Mouse (Mus musculus) lung, embryonic 15.5 days (tissue): ENCODE results near the gene Usp19. TPM values are rescaled to one million over a fixed set of nuclear protein-coding genes. Genes with fewer than 3 reads are reported as not detected.

Experiments used
- ATAC-seq: fragments of 200-750 bp; cut with Nextera tagmentation; 2 replicates; pipeline ENCODE4 v1.8.0; 2017; ENCODE audit warnings: moderate number of reproducible peaks, borderline replicate concordance; ENCODE audit not compliant: low FRiP score, low TSS enrichment; ENCODE audit errors: extremely low read depth
- H3K27ac ChIP-seq: fragments of 300-500 bp; sonication (generic); 2 replicates; pipeline ENCODE4 v1.5.1; 2015; ENCODE audit warnings: moderate library complexity, mild to moderate bottlenecking, inconsistent platforms
- H3K27me3 ChIP-seq: fragments of 300-500 bp; sonication (generic); 2 replicates; pipeline ENCODE4 v1.6.1; 2015; ENCODE audit warnings: inconsistent platforms
- H3K36me3 ChIP-seq: fragments of 300-500 bp; sonication (generic); 2 replicates; pipeline ENCODE4 v1.6.1; 2015; ENCODE audit warnings: inconsistent platforms
- H3K4me1 ChIP-seq: fragments of 300-500 bp; sonication (generic); 2 replicates; pipeline ENCODE4 v1.6.1; 2015; ENCODE audit warnings: inconsistent platforms
- H3K4me2 ChIP-seq: fragments of 300-500 bp; sonication (generic); 2 replicates; pipeline ENCODE4 v1.6.1; 2015; ENCODE audit warnings: inconsistent platforms, mild to moderate bottlenecking, moderate library complexity
- H3K4me3 ChIP-seq: fragments of 300-500 bp; sonication (generic); 2 replicates; pipeline ENCODE4 v1.5.1; 2015; ENCODE audit warnings: mild to moderate bottlenecking, inconsistent platforms
- H3K9ac ChIP-seq: fragments of 300-500 bp; sonication (generic); 2 replicates; pipeline ENCODE4 v1.6.1; 2015; ENCODE audit warnings: inconsistent platforms
- H3K9me3 ChIP-seq: fragments of 300-500 bp; sonication (generic); 2 replicates; pipeline ENCODE4 v1.6.1; 2016; ENCODE audit warnings: inconsistent platforms
- WGBS: fragments of 180-500 bp; shearing (Covaris S2); methylation state at CpG from one replicate; pipeline ENCODE4 v1.1.7; 2015; 5-methylcytosine and 5-hydroxymethylcytosine counted together
- polyA plus RNA-seq: library from polyadenylated mRNA; unstranded; fragments of >200 nt; fragmentation: Nextera tagmentation; extraction: Ambion mirVana; gene quantifications from 2 replicates; pipeline ENCODE4 v1.2.1, GENCODE M21; 2015

Usp19 gene
- polyA plus RNA-seq, 1 experiment from 2014 or later, result 68.5 TPM

GRCm38 (mm10) chr9:108508776-108509175 is 18.4 kb downstream of the Usp19 start:
- Histone ChIP-seq H3K4me1 (peaks cover 19% of the 10 kb centered on the region), H3K9ac (peak overlapping the region; percentile 87; the same call in 1 of the 2 replicates), H3K36me3 (peaks cover 46% of the 10 kb centered on the region), H3K4me2 (peak overlapping the region; percentile 75), H3K9me3 (no peaks in the 10 kb centered on the region), H3K4me3 (peak overlapping the region; percentile 78), H3K27me3 (no peaks in the 10 kb centered on the region), H3K27ac (no peak overlapping the region)
- 84% methylated on average over 7 of the region's 7 CpGs for WGBS
- ATAC-seq, result no peak

- H3K4me2 ChIP-seq, result peak within 1 kb of the TSS; percentile 75
- no peaks in the 10 kb centered on the region for H3K9me3 ChIP-seq
- peaks cover 19% of the 10 kb centered on the region; the same call in 1 of the 2 replicates for H3K4me1 ChIP-seq
- WGBS, result under 1% methylated on average over 55 of the region's 55 CpGs
- peak within 1 kb of the TSS; percentile 99 for H3K27ac ChIP-seq
- peak; percentile 94 for ATAC-seq
- H3K36me3 ChIP-seq, result peaks cover 45% of the 10 kb centered on the region
- no peaks in the 10 kb centered on the region for H3K27me3 ChIP-seq
- peak within 1 kb of the TSS; percentile 100 for H3K4me3 ChIP-seq
- peak within 1 kb of the TSS; percentile 98 for H3K9ac ChIP-seq
Observed at GRCm38 (mm10) chr9:108516380-108517251, 26.2 kb downstream of the Usp19 start, which contains the start of gene Qrich1. Gene Qrich1 (plus strand): TSS chr9:108516806.

- Histone ChIP-seq H3K9ac (peak overlapping the region; percentile 98), H3K27ac (peak overlapping the region; percentile 99), H3K9me3 (no peaks in the 10 kb centered on the region), H3K4me2 (peak overlapping the region; percentile 75), H3K4me1 (peaks cover 19% of the 10 kb centered on the region; the same call in 1 of the 2 replicates), H3K4me3 (peak overlapping the region; percentile 100), H3K27me3 (no peaks in the 10 kb centered on the region), H3K36me3 (peaks cover 38% of the 10 kb centered on the region)
- peak; percentile 88 for ATAC-seq
- under 1% methylated on average over 94 of the region's 95 CpGs for WGBS
Observed at GRCm38 (mm10) chr9:108517253-108517930, 27.0 kb downstream of the Usp19 start.

GRCm38 (mm10) chr9:108517931-108518332 is 27.5 kb downstream of the Usp19 start:
- WGBS, result 0% methylated on average over 13 of the region's 13 CpGs
- Histone ChIP-seq H3K4me3 (peak overlapping the region; percentile 100), H3K27me3 (no peaks in the 10 kb centered on the region), H3K27ac (peak overlapping the region; percentile 99), H3K4me2 (peak overlapping the region; percentile 75), H3K4me1 (peaks cover 19% of the 10 kb centered on the region; the same call in 1 of the 2 replicates), H3K36me3 (peaks cover 32% of the 10 kb centered on the region), H3K9ac (peak overlapping the region; percentile 98), H3K9me3 (no peaks in the 10 kb centered on the region)
- ATAC-seq, result peak; percentile 13

- Histone ChIP-seq H3K27ac (no peak overlapping the region), H3K9me3 (no peaks in the 10 kb centered on the region), H3K9ac (no peak overlapping the region), H3K4me2 (no peak overlapping the region), H3K4me3 (no peak overlapping the region), H3K36me3 (peaks cover 14% of the 10 kb centered on the region; the same call in 1 of the 2 replicates), H3K27me3 (no peaks in the 10 kb centered on the region), H3K4me1 (peaks cover 14% of the 10 kb centered on the region; the same call in 1 of the 2 replicates)
- WGBS, result 80% methylated on average over 2 of the region's 2 CpGs
- ATAC-seq, result no peak
Observed at GRCm38 (mm10) chr9:108521604-108522003, 31.2 kb downstream of the Usp19 start.

GRCm38 (mm10) chr9:108523341-108523740 is 32.9 kb downstream of the Usp19 start:
- H3K4me1 ChIP-seq, result peaks cover 14% of the 10 kb centered on the region; the same call in 1 of the 2 replicates
- H3K9me3 ChIP-seq, result no peaks in the 10 kb centered on the region
- no peaks in the 10 kb centered on the region for H3K27me3 ChIP-seq
- no peak for ATAC-seq
- H3K27ac ChIP-seq, result no peak overlapping the region
- WGBS, result 94% methylated on average over 4 of the region's 4 CpGs
- no peak overlapping the region for H3K9ac ChIP-seq
- H3K4me2 ChIP-seq, result no peak overlapping the region
- peaks cover 16% of the 10 kb centered on the region for H3K36me3 ChIP-seq
- H3K4me3 ChIP-seq, result no peak overlapping the region

GRCm38 (mm10) chr9:108525400-108525799 is 35.0 kb downstream of the Usp19 start:
- Histone ChIP-seq H3K4me2 (no peak overlapping the region), H3K9me3 (no peaks in the 10 kb centered on the region), H3K27me3 (no peaks in the 10 kb centered on the region), H3K27ac (no peak overlapping the region), H3K36me3 (peaks cover 32% of the 10 kb centered on the region), H3K4me1 (no peaks in the 10 kb centered on the region), H3K9ac (no peak overlapping the region), H3K4me3 (no peak overlapping the region)
- WGBS, result 78% methylated on average over 3 of the region's 3 CpGs
- no peak for ATAC-seq

GRCm38 (mm10) chr9:108530954-108531353 is 40.6 kb downstream of the Usp19 start:
- no peak for ATAC-seq
- Histone ChIP-seq H3K9ac (no peak overlapping the region), H3K27me3 (no peaks in the 10 kb centered on the region), H3K36me3 (peaks cover 75% of the 10 kb centered on the region), H3K27ac (no peak overlapping the region), H3K4me1 (no peaks in the 10 kb centered on the region), H3K9me3 (no peaks in the 10 kb centered on the region), H3K4me2 (no peak overlapping the region), H3K4me3 (no peak overlapping the region)
- 94% methylated on average over 1 of the region's 1 CpGs for whole genome bisulfite sequencing

- ATAC-seq, result no peak
- Histone ChIP-seq H3K9me3 (no peaks in the 10 kb centered on the region), H3K27me3 (no peaks in the 10 kb centered on the region), H3K4me2 (no peak overlapping the region), H3K9ac (no peak overlapping the region), H3K27ac (no peak overlapping the region), H3K4me1 (no peaks in the 10 kb centered on the region), H3K36me3 (peaks cover 80% of the 10 kb centered on the region), H3K4me3 (no peak overlapping the region)
- 85% methylated on average over 1 of the region's 1 CpGs for WGBS
Observed at GRCm38 (mm10) chr9:108531496-108531895, 41.1 kb downstream of the Usp19 start.

GRCm38 (mm10) chr9:108540846-108541245 is 50.4 kb downstream of the Usp19 start:
- Histone ChIP-seq H3K4me1 (no peaks in the 10 kb centered on the region), H3K9ac (no peak overlapping the region), H3K27me3 (no peaks in the 10 kb centered on the region), H3K4me3 (no peak overlapping the region), H3K27ac (no peak overlapping the region), H3K36me3 (peaks cover 89% of the 10 kb centered on the region), H3K4me2 (no peak overlapping the region), H3K9me3 (no peaks in the 10 kb centered on the region)
- no peak for ATAC-seq

GRCm38 (mm10) chr9:108545986-108546385 is 55.6 kb downstream of the Usp19 start:
- Histone ChIP-seq H3K27ac (no peak overlapping the region), H3K4me1 (no peaks in the 10 kb centered on the region), H3K4me2 (no peak overlapping the region), H3K27me3 (no peaks in the 10 kb centered on the region), H3K4me3 (no peak overlapping the region), H3K36me3 (peaks cover 86% of the 10 kb centered on the region), H3K9me3 (no peaks in the 10 kb centered on the region), H3K9ac (no peak overlapping the region)
- no peak for ATAC-seq
- 91% methylated on average over 3 of the region's 3 CpGs for WGBS

GRCm38 (mm10) chr9:108546875-108547274 is 56.5 kb downstream of the Usp19 start:
- Histone ChIP-seq H3K9me3 (no peaks in the 10 kb centered on the region), H3K27me3 (no peaks in the 10 kb centered on the region), H3K4me1 (no peaks in the 10 kb centered on the region), H3K27ac (no peak overlapping the region), H3K36me3 (peaks cover 85% of the 10 kb centered on the region), H3K4me3 (no peak overlapping the region), H3K9ac (no peak overlapping the region), H3K4me2 (no peak overlapping the region)
- WGBS, result 77% methylated on average over 1 of the region's 1 CpGs
- ATAC-seq, result no peak
